Mouse (Mus musculus): ENCODE data around the gene Eif3b. TPM values are rescaled to one million over a fixed set of nuclear protein-coding genes. Genes with fewer than 3 reads are reported as not detected.

The Eif3b gene
- 10 to 100 TPM; 25.8 to 31.8 (median 29.5) TPM for polyA plus RNA-seq (2017; shearing (Covaris generic))

DNA sequence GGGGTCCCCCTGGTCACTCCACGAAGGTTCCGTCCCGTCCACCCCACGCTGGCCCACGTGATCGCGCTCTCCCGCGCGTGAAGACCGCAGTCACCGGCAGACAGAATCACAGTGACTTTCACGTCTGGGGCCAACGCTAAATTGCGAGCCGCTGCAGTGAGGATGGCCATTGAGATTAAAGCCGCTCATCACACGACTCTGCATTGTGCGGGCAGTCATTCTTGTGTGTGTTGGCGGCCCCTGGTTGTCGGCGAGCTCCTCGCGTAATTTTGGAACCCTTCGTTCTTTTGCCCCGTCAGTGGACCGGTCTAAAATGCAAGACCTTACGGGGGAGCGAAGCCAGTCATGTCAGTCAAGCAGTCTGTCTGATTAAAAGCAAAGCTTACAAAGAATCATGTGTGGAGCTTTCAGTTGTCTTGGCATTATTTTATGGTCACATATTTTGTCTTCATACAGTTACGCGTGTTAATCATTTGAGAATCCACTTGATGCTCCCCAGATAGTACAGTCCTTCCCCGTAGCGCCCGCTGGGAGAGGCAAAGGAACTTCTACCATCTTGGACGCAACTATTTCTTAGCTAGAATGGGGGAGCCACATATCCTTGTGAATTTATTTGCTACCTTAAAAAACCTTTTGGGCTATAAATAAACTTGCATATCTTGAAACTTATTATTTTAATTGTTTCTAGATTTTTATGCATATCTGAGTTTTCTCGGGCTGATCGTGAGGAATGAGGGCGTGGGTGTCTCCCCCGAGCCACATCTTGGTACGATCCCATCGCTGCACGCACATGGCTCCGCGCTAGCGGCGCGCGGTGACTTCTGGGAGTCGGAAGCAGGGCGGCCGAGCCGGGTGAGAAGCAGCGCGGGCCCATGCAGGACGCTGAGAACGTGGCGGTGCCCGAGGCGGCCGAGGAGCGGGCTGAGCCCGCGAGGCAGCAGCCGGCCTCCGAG is at the start of gene Eif3b:
Eif3b (plus strand) TSS at position 840 of the 953 bp plus-strand sequence.
- ATAC-seq: peak; percentile 88

DNA sequence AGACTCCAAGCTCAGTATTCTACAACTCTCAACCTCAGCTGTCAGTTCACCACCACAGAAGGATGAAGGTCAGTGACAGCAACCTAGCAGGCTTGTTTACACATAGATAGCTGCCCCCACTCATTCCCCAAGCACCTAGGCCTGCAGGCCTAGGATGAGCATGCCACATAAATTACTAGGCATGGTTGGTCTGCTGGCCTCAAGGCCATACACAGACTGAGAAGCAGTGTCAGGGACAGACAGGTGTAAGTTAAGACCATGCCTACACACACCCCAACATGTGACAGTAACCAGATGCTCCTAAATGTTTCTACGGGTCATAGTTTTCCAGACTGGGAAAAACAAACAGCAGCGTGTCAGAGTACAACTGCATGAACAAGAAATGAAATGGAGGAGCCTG is 49.7 kb upstream of the Eif3b start:
- ATAC-seq: no peak

- no peak for ATAC-seq
Measured at GRCm38 (mm10) chr5:140370446-140371254, 48.5 kb upstream of the Eif3b start.

DNA sequence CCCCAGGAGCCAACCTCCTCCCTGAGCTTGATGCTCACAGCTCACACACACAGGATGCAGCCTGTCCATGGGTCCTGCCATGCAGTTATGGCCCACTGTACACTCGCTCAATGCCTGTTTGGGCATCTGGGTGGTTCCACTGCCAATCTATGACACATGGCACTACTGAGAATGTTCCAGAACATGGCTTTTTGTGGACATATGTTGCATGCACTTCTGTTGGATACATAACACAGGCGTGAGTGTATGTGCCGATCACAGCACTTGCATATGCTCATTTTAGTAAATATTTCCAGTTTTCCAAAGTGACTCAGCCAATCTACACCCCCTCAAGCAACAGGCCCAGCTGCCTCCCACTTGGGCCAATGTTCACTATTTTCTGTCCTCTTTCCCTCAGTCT is 47.5 kb upstream of the Eif3b start:
- ATAC-seq: no peak

- no peak for ATAC-seq
Measured at GRCm38 (mm10) chr5:140373711-140374110, 45.4 kb upstream of the Eif3b start.

GRCm38 (mm10) chr5:140374226-140374625 is 44.9 kb upstream of the Eif3b start:
- ATAC-seq: no peak

DNA sequence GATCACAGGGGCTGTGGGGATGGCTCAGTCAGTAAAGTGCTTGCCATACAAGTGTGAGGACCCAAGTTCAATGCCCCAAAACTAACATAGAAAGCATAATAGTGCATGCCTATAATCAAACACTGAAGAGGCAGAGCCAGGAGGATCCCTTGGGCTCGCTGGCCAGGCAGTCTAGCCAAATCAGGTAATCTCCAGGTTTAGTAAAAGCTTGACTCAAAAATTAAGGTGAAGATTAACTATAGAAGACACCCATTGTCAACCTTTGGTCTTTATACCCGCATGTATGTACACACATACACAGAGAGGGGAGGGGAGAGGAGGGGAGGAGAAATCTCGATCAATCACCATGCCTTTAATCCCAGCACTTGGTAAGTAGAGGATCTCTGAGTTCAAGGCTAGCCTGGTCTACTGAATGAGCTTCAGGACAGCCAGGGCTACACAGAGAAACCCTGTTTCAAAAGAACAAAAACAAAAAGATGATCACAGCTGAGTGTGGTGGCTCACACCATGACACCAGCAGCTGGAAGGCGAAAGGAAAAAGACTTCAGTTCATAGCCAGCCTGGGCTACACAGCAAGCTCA is 43.8 kb upstream of the Eif3b start:
- ATAC-seq: no peak

DNA sequence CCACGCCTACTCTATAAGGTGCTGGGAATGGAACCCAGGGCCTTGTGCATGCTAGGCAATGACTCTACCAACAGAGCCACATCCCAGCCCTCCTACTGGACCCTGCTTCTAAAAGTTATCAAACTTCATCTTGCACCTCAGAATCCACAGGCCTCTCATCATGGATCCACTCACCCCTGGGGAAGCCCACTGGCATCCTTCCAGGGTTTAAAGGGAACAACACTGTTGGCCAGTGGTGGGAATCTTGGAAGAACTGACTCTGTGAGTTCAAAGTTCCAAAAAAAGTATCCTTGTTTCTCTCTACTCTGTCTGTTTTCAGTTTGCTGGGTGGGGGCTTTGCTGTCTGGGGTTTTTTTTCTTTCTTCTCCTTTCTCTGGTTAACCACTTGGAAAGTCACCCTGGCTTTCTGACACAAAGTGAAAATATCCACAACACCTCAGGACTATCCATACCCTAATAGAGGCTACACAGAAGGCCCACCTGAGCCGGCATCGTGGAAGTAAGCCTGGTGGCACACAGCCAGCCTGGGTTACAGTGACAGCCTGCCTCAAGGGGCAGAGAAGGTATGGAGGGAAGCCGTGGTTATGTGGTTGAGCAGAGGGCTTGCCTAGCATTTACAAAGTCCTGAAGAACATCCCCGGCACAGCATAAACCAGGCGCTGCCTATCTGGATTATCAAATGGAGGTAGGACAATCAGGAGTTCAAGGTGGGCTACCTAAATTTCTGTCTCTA is 40.8 kb upstream of the Eif3b start:
- no peak for ATAC-seq

DNA sequence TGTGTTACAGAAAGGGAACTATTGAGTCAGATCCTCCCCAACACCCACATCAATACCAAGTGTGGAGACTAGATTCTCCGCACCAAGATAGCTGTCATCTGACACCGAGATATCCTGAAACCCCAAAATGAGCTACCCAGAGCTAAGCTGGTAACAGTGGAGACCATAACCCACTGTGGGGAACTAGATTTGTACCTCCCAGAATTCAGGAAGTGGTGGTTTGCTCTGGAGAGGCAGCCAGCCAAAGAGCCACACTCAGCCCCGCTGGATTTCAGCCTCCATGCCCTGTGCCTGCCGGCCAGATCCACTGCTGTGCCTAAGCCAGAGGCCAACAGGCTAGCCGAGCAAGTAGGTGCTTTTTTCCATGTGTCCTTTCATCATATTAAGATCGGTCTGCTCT is 39.8 kb upstream of the Eif3b start:
- no peak for ATAC-seq

DNA sequence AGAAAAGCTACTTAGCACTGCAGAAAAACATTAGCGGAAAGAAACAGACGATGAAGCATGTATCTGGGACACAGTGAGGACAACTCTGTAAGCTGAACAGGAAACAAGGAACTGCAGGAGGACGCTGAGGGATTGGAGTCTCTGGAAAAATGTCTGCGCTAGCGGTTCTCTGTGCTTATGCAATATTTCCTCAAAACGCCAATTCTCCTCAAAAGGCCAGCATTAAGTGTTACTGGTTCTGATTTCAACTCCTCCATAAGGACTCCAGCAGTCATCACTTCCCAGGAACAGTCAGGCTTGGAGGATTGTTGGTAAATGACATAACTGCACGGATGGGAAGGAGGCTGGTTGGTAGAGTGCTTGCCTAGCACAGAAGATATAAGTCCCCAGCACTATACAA is 38.0 kb upstream of the Eif3b start:
- no peak for ATAC-seq

DNA sequence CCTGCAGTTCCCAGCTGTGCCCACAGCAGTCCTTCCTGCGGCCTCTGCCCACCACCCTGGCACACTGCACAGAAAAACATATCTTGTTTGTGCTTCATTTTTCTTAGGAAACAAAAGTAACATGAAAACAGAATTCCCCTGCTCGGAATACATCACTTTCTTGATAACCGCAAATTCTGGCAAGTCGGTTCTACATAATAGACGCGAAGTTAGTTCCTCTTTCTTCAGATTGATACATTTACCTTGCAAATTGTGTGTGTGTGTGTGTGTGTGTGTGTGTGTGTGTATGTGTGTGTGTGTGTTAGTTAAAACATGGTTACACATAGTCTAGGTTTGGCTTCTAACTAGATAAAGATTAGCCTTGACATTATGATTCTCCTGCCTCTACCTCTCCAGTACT is 36.4 kb upstream of the Eif3b start:
- ATAC-seq: no peak

GRCm38 (mm10) chr5:140383559-140383958 is 35.6 kb upstream of the Eif3b start:
- ATAC-seq: no peak

DNA sequence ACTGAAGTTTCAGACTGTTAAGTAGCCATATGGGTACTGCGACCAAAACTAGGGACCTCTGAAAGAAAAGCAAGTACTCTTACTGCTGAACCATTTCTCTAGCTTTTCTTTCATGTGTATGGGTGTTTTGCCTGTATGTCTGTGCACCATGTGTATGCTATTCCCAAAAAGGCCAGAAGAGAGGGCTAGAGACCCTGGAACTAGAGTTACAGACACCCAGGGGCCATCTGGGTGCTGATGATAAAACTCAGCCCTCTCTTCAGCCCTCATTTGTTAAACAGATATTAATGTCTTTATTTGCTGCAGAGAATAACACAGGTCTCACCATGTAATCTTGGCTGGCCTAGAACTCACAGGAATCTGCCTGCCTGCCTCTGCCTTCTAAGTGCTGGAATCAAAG is 34.7 kb upstream of the Eif3b start:
- no peak for ATAC-seq

DNA sequence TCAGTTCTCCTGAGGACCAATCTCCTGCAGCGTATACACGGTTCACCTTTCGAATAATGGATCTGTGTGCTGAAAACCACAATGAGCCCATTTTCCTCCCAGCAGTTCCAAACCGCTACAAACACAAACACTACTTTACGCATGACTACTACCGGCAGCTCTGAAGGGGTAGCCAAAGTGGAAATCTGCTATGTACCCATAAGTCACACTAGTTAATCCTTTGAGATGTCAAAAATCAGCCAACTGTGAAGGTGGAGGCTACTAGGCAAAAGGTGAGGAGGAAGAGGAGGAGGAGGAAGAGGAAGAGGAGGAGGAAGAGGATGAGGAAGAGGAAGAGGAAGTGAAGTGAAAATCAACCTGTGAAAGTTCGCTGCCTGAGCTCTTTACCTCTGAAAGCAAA is 31.9 kb upstream of the Eif3b start:
- no peak for ATAC-seq

DNA sequence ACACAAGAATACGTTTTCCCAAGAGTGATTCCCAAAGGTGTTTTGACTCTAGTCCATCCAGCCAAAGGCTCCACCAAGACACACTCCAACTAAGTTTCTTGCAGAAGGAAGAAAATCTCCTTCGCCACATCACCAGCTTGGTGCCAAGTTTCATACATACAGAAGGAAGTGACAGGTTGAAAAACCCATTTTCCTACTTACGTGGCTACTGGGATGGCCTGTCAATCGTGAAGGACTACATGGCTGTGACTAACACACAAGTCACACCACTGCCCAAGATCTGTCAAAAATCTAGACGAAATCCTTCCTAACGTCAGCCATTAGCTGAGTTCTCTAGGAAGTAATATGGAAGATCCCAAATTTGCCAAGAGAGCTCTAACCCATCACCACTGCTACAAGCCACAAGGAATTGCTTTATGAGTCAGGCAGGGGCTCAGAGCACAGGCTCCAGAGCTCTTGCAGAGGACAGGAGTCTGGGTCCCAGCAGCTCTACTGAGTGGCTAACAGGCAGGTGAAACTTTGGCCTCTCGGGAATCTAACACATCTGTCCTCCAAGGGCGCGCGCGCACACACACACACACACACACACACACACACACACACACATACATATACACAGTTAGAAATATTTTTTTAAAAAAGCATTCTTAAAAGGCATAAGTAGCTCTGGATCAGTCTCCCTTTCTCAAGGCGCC is 31.2 kb upstream of the Eif3b start:
- no peak for ATAC-seq

- ATAC-seq: peak; percentile 63
Measured at GRCm38 (mm10) chr5:140388588-140389576, 30.2 kb upstream of the Eif3b start, which contains the start of gene Snx8. Gene Snx8, minus strand, starts transcription at chr5:140389262.

DNA sequence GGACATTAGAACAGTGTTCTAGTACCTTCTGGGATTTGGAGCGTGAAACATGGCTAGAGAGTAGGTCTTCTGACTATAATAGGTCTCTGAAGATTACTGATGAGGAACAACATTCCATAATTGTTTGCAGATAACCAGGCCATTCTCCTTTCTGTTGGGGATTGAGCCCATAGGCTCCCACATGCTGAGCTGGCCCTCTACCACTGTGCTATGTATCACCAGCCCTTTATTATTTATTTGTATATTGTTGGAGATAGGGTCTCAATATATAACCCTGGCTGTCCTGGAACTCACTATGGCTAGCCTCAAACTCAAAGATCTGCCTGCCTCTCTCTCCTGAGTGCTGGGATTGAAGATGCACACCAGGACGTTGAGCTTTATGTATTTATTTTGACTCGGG is 29.5 kb upstream of the Eif3b start:
- ATAC-seq: no peak

DNA sequence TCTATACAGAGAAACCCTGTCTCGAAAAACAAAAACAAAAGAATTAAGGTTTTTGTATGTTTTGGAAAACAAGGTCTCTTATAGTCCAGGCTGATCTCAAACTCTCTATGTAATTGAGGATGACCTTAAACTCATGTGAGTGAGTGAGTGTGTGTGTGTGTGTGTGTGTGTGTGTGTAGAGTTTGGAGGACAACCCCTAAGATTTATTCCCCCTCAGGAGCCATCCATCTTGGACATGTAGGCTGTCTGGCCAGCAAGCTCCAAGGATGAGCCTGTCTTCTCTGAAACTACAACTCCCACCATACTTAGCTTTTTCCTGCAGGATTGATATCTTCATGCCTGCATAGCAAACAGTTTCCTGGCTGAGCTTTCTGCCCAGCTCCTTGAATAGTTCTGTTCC is 27.7 kb upstream of the Eif3b start:
- ATAC-seq: no peak

DNA sequence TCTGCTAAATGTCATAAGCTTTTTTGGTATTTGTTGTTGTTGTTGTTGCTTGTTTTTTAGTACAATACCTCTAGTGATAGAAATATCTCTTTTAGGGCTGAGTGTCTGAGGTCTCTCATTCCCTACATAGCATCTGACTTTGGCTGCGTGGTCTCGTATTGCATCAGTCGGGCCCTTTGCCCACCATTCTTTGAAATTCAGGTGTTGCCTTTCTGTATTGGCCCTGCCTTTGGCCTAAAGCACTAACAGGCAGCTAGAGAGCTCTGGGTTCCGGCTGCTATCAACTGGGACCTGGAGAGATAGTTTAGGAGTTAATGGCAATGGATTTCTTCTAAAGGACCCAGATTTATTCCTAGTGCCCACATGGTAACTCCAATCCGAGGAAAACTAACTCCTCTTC is 27.1 kb upstream of the Eif3b start:
- no peak for ATAC-seq

DNA sequence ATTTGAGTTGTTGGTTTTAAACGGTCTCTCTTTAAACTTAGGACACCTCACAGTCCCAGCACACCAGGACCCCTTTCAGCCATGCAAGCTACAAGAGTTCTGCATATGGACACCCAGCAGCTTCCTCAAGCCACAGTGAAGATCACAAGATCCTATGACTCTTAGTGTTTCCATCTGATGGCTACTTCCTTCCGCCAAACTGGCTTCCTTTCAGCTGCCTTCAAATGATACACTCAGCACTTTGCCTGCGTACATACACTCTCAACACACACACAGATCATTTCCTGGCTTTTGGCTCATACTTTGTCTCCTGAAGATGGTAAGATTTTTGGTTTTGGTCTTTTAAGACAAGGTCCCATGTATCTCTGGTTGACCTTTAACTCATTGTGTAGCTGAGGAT is 26.4 kb upstream of the Eif3b start:
- ATAC-seq: no peak
